Mouse (Mus musculus) embryonic facial prominence, embryonic 14.5 days (tissue): ENCODE results near the gene Rcor1. TPM values are rescaled to one million over a fixed set of nuclear protein-coding genes. Genes with fewer than 3 reads are reported as not detected.
"Not testable (repeated sequence)": the region's sequence is repeated elsewhere in the genome, so short reads cannot be mapped to it uniquely, and the experiment has no call there.

Source experiments
- ATAC-seq: fragments of 200-750 bp; cut with Nextera tagmentation; 2 replicates; pipeline ENCODE4 v1.8.0; 2017; ENCODE audit warnings: low read depth, moderate number of reproducible peaks, moderate TSS enrichment
- DNase-seq: peaks from one replicate; pipeline ENCODE4 v3.0.0-alpha.2; 2015; ENCODE audit warnings: low spot score
- H3K27ac ChIP-seq: fragments of 300-500 bp; sonication (generic); replicated peaks from 2 replicates; pipeline ENCODE4 v1.5.1; 2014; ENCODE audit warnings: low read depth, mild to moderate bottlenecking, low read length, moderate library complexity
- H3K27me3 ChIP-seq: fragments of 300-500 bp; sonication (generic); replicated peaks from 2 replicates; pipeline ENCODE4 v1.6.1; 2014; ENCODE audit warnings: low read length; ENCODE audit not compliant: control insufficient read depth, insufficient read depth
- H3K36me3 ChIP-seq: fragments of 300-500 bp; sonication (generic); 2 replicates; pipeline ENCODE4 v1.6.1; 2014; ENCODE audit warnings: low read length, mixed read lengths; ENCODE audit not compliant: control insufficient read depth, insufficient read depth
- H3K4me1 ChIP-seq: fragments of 300-500 bp; sonication (generic); 2 replicates; pipeline ENCODE4 v1.6.1; 2014; ENCODE audit warnings: antibody characterized with exemption, low read length; ENCODE audit not compliant: control insufficient read depth, insufficient read depth
- H3K4me2 ChIP-seq: fragments of 300-500 bp; sonication (generic); 2 replicates; pipeline ENCODE4 v1.6.1; 2014; ENCODE audit warnings: low read depth, mild to moderate bottlenecking, low read length, moderate library complexity, mixed read lengths
- H3K4me3 ChIP-seq: fragments of 300-500 bp; sonication (generic); 2 replicates; pipeline ENCODE4 v1.5.1; 2014; ENCODE audit warnings: low read depth, mild to moderate bottlenecking, low read length
- H3K9ac ChIP-seq: fragments of 300-500 bp; sonication (generic); 2 replicates; pipeline ENCODE4 v1.6.1; 2014; ENCODE audit warnings: low read depth, mild to moderate bottlenecking, low read length, moderate library complexity, mixed read lengths
- H3K9me3 ChIP-seq: fragments of 300-500 bp; sonication (generic); 2 replicates; pipeline ENCODE4 v1.6.1; 2016; ENCODE audit warnings: low read length; ENCODE audit not compliant: control insufficient read depth
- WGBS: fragments of 180-500 bp; shearing (Covaris S2); extraction: QIAGEN DNeasy Blood & Tissue Kit; methylation state at CpG from one replicate; pipeline ENCODE4 v1.1.7; 2014; 5-methylcytosine and 5-hydroxymethylcytosine counted together
- polyA plus RNA-seq: library from polyadenylated mRNA; unstranded; fragments of >200 nt; fragmentation: Nextera tagmentation; extraction: Ambion mirVana; gene quantifications from 2 replicates; pipeline ENCODE4 v1.2.1, GENCODE M21; 2014

Gene Rcor1
- polyA plus RNA-seq, 1 experiment from 2014 or later = 18.0 TPM

DNA sequence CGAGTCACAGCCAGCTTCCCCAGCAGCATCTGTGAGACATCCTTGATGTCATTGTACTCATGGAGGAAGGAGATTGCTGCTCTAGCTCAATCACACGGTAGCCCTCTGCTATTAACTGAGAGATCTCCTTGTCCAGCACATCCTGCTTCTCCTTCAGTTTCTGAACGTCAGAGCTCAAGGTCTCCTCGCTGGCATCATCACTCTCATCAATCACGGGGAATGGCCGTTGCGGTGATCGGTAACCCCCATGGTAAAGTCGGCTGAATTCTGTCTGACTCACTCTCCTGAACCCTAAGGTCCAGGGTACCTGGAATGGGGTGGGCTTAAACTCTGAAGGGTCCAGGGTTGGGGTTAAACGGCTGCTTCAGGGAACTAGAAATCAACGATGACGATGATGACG, 28.7 kb downstream of the Rcor1 start:
- 0 out of 2 replicates have a peak, but pooled peaks cover 11% of the 10 kb centered on the region for H3K36me3 ChIP-seq
- DNase-seq (no peak), ATAC-seq (no peak)
- WGBS = 92% methylated on average over 13 of the region's 13 CpGs
- no peak overlapping the region for H3K9ac ChIP-seq
- H3K4me1 ChIP-seq = no peaks in the 10 kb centered on the region
- no peaks in the 10 kb centered on the region for H3K27me3 ChIP-seq
- no peak overlapping the region for H3K4me2 ChIP-seq
- H3K4me3 ChIP-seq = no peak overlapping the region
- H3K9me3 ChIP-seq = no peaks in the 10 kb centered on the region
- H3K27ac ChIP-seq = no peak overlapping the region

- H3K9me3 ChIP-seq, H3K27me3 ChIP-seq, H3K4me3 ChIP-seq, H3K9ac ChIP-seq, H3K4me1 ChIP-seq, DNase-seq, H3K27ac ChIP-seq, H3K4me2 ChIP-seq, ATAC-seq: not testable (repeated sequence)
- 0 out of 2 replicates have a peak, but pooled peaks cover 11% of the 10 kb centered on the region for H3K36me3 ChIP-seq
These were observed 30.1 kb downstream of the Rcor1 start for GRCm38 (mm10) chr12:111069299-111069698.

GRCm38 (mm10) chr12:111071009-111071408, 31.9 kb downstream of the Rcor1 start:
- Histone ChIP-seq H3K9ac (no peak overlapping the region), H3K4me2 (no peak overlapping the region), H3K4me1 (no peaks in the 10 kb centered on the region), H3K27ac (no peak overlapping the region), H3K4me3 (no peak overlapping the region), H3K9me3 (no peaks in the 10 kb centered on the region), H3K36me3 (0 out of 2 replicates have a peak, but pooled peaks cover 11% of the 10 kb centered on the region), H3K27me3 (no peaks in the 10 kb centered on the region)
- ATAC-seq = no peak
- 71% methylated on average over 5 of the region's 5 CpGs for WGBS
- no peak for DNase-seq

- no peak for DNase-seq
- Histone ChIP-seq H3K27ac (peak overlapping the region; percentile 39; the same call in 1 of the 2 replicates), H3K4me1 (no peaks in the 10 kb centered on the region), H3K9me3 (no peaks in the 10 kb centered on the region), H3K27me3 (no peaks in the 10 kb centered on the region), H3K36me3 (0 out of 2 replicates have a peak, but pooled peaks cover 11% of the 10 kb centered on the region), H3K4me3 (no peak overlapping the region), H3K9ac (0 out of 2 replicates have a peak overlapping the region, but pooled peaks have one; percentile 19), H3K4me2 (no peak overlapping the region)
- ATAC-seq = 0 out of 2 replicates have a peak, but pooled peaks have one; percentile 15
- WGBS = 57% methylated on average over 10 of the region's 10 CpGs
These were observed 32.5 kb downstream of the Rcor1 start for GRCm38 (mm10) chr12:111071477-111072152.

DNA sequence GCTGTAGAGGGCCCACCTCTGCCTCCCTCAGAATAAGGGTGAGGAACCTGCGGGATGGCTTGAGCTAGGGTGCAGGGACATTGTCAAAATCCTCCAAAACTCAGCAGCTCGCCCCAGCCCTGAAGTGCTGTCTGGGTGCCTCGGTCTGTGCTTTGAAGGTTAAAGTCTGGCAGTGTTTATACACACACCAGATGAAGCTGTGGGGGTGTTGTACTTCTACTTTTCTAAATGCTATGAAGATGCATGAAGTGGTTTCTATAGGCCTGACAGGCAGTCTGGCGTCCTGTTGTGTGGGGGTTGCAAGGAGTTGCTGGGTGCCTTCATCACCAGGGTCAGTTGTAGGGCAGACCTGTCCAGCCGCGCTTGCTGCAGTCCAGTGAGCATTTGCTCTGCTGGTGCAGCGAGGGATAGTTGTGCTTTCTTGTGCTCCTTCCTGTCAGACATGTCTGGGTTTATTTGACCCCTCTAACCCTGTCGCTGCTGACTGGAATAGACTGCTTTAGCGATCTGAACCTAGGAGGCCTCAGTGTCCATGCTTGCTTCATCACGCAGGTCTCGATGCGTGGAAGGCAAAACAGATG, 37.3 kb downstream of the Rcor1 start:
- Histone ChIP-seq H3K4me3 (no peak overlapping the region), H3K4me1 (no peaks in the 10 kb centered on the region), H3K9me3 (no peaks in the 10 kb centered on the region), H3K36me3 (no peaks in the 10 kb centered on the region), H3K4me2 (no peak overlapping the region), H3K27me3 (no peaks in the 10 kb centered on the region), H3K27ac (no peak overlapping the region), H3K9ac (no peak overlapping the region)
- 57% methylated on average over 12 of the region's 12 CpGs for WGBS
- DNase-seq (no peak), ATAC-seq (no peak)

DNA sequence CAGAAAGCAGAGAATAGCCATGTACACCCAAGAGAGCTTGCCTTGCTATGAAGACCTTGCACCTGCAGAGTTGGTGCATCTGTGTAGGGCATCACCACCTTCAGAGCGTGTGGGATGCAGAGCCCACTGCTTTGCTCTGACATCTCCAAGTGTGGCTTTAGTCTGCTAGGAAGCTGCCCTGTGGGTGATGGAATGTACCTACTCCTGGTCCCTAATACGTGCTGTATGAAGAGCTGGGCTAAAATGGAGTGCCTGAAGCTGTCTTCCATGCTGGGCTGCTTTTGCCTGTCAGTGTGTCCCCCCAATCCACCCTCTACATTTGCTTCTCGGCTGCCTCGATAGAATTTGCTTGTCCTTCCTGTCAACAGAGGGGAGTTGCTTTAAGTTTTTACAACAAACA, 46.4 kb downstream of the Rcor1 start:
- no peak overlapping the region for H3K27ac ChIP-seq
- no peak for ATAC-seq
- H3K4me2 ChIP-seq = no peak overlapping the region
- H3K36me3 ChIP-seq = peaks cover 27% of the 10 kb centered on the region
- H3K27me3 ChIP-seq = no peaks in the 10 kb centered on the region
- no peak for DNase-seq
- WGBS = 81% methylated on average over 4 of the region's 4 CpGs
- no peak overlapping the region for H3K9ac ChIP-seq
- no peaks in the 10 kb centered on the region for H3K9me3 ChIP-seq
- H3K4me3 ChIP-seq = no peak overlapping the region
- 0 out of 2 replicates have a peak, but pooled peaks cover 4% of the 10 kb centered on the region for H3K4me1 ChIP-seq

GRCm38 (mm10) chr12:111087066-111087465, 47.9 kb downstream of the Rcor1 start:
- Histone ChIP-seq H3K9ac (no peak overlapping the region), H3K4me2 (no peak overlapping the region), H3K27ac (0 out of 2 replicates have a peak overlapping the region, but pooled peaks have one; percentile 2), H3K36me3 (peaks cover 25% of the 10 kb centered on the region), H3K27me3 (no peaks in the 10 kb centered on the region), H3K4me1 (0 out of 2 replicates have a peak, but pooled peaks cover 4% of the 10 kb centered on the region), H3K4me3 (no peak overlapping the region), H3K9me3 (no peaks in the 10 kb centered on the region)
- no peak for DNase-seq
- 96% methylated on average over 1 of the region's 1 CpGs for WGBS
- ATAC-seq = no peak

DNA sequence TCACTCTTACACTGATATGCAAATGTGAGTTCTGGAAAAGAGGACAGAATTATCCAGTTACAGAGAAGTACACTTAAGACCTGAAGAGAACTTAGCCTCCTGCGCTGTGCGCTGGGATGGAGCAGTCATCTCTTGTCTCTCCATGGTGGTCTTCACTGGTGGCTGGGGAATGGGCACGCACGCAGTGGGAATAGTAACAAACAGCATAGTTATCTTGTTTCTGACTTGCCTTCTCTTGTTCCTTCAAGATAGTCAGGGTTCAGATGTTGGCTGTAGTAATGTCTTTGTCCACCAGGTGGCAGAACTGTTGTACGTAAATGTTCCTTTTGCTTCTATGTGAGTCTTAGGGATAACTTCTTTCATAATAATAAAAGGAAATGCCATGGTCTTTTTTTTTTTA, 49.0 kb downstream of the Rcor1 start:
- Histone ChIP-seq H3K9ac (no peak overlapping the region), H3K27ac (no peak overlapping the region), H3K4me3 (no peak overlapping the region), H3K27me3 (no peaks in the 10 kb centered on the region), H3K4me2 (no peak overlapping the region), H3K36me3 (peaks cover 14% of the 10 kb centered on the region), H3K9me3 (no peaks in the 10 kb centered on the region), H3K4me1 (0 out of 2 replicates have a peak, but pooled peaks cover 4% of the 10 kb centered on the region)
- DNase-seq (peak; percentile 81), ATAC-seq (no peak)
- WGBS = 21% methylated on average over 5 of the region's 5 CpGs
